Mouse (Mus musculus) spleen, adult 18-20 months (tissue): Measurements from ENCODE around the gene Hoxb1.
A peak's percentile ranks its signal among the peaks of the same experiment; 100 is the strongest.

Experiments used
- DNase-seq, 2 experiments: peaks; one replicate each; pipeline ENCODE4 v3.0.0; 2022; ENCODE audit warnings: mixed read lengths in 2 of 2

The Hoxb1 gene

DNA sequence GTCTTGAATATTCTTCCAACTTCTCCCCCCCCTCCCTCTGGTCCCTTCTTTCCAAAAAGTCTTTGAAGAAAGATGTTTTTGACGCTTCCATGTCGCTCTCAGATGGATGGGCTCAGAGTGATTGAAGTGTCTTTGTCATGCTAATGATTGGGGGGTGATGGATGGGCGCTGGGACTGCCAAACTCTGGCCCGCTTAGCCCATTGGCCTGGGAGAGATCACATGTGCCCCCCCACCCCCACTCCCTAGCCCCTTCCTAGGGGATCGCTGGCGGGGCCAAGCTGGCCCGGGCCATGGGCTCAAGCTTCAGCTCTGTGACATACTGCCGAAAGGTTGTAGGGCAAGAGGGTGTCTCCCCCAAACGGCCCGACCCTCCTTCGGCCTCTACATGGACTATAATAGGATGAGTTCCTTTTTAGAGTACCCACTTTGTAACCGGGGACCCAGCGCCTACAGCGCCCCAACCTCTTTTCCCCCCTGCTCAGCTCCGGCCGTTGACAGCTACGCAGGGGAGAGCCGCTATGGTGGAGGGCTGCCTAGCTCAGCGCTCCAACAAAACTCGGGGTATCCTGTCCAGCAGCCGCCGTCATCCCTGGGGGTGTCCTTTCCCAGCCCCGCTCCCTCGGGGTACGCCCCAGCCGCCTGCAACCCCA, at the start of gene Hoxb1:
Gene Hoxb1 (plus strand): TSS at position 312 of the 651 bp plus-strand sequence.
- DNase-seq: no peak

DNA sequence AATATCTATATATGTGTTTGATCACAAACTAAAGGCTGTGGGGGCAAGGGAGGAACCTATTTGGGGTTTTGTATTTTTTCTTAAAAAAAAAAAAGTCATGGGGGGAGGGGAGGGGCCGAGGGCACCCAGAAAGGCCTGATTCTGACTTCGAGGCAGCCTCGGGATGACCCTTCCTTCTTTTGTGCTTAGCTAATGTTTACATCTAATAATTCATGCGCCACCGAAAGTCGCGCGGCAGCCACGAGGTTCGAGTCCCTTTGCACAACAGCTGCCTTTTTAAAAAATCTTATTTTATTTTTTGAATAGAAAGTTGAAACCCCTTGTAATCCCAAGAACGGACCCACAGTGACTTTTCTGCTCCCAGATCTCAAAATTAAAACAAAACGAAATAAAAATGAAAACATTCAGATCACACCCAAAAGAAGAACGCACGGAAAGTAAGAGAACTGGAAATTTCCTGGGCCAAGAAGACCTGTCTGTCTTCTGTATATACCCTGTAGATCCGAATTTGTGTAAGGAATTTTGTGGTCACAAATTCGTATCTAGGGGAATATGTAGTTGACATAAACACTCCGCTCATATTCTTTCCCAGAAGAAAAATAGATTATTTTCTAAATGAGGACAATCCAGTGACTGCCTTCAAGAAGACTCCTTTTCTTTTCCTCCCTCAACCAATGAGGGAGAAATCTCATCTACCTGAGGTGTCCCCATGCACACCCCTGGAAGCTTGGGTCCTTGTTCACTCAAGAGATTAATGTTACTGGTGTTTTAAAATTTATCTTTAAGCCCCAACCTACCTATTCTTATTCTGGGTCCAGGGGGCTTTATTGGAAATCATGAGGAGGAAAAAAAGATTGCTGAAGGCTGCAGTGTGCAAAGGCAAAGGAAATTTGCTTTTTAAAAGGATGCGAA, 48.6 kb upstream of the Hoxb1 start:
- DNase-seq: no peak

DNA sequence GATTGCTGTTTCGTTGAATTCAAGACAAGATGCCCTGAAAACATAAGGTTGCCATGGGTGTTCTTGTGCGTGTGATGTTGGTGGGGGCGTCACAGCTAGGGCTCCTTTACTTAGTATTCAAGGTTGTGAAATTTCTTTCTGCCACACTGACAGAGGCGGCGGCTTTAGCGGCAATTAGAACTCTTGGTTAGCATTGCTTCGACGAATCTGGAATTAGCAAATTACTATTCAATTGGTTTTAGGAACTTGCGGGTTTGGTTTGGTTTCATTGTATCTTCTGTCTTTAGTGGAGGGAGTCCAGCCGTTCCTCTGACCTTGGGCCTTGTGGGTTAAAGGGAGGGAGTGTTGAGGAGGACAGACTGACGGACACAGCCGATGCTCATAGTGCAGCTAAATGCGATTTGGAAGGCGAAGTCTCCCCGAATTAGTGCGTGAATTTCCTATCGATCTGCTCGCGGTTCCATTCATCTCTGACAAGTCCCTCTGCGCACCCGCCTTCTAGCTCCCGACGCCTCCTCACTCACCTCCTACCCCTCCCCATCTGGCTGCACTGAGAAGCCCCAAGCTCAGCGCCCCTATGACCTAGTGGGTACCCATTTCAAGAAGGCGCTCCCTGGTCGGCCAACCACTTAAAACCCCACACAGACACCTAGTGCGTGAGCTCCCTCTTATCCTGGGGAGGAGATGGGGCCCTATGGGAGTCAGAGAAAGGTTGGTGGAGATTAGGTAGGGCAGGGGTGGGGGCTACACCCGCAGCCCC, 47.8 kb upstream of the Hoxb1 start, which contains the start of gene Hoxb4:
Gene Hoxb4 (plus strand): TSS at position 660 of the 760 bp plus-strand sequence.
- DNase-seq: no peak

DNA sequence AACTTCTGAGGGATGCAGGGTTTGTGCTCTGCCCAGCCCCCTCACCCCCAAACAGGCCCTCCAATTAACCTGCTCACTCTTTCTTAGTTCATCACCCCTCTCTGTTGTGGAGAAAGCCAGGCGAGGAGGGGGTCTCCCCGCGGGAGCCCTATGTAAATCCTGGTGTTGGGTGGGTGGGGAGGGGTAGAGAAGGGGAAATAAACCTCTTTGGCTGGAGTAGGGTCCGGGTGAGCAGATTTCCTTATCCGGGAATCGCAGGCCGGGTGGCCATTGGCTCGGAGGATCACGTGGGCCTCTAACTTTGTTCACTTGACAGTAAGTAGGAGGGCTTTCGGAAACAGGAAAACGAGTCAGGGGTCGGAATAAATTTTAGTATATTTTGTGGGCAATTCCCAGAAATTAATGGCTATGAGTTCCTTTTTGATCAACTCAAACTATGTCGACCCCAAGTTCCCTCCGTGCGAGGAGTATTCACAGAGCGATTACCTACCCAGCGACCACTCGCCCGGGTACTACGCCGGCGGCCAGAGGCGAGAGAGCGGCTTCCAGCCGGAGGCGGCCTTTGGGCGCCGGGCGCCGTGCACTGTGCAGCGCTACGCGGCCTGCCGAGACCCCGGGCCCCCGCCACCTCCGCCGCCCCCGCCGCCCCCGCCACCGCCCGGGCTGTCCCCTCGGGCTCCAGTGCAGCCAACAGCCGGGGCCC, 47.0 kb upstream of the Hoxb1 start:
- DNase-seq: peak; percentile 59 to 60

DNA sequence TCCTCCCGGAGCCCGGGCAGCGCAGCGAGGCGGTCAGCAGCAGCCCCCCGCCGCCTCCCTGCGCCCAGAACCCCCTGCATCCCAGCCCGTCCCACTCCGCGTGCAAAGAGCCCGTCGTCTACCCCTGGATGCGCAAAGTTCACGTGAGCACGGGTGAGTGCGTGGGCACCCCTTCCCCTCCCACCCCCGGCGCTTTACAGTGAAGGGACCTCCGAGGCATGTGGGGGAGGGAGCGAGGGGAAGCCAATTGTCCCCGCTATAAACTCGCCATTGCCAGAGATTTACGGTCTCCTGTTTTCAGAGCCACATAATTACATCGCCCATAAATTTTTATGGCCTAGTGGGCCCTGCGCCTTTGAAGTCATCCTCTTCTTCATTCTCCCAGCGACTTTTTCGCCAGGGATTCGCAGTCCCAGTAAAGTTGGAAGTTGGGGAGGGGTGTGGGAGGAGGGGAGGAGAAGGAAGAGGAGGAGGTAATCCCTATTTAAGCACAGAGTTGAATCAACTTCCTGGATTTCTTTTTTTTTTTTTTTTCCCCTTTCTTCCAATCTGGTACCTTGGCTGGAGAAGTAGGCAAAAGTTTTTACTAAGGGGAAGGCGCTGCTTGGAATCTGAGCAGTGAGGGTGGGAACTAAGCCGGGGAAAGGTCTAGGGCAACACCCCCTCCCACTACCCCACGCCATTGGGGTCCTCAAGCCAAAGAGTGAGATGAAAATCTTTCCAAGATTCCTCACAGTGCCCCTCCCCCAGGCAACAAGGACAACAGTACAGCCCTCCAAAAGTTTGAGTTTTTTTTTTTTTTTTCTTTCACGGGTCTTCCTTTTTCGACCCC, 46.3 kb upstream of the Hoxb1 start:
- DNase-seq: no peak

DNA sequence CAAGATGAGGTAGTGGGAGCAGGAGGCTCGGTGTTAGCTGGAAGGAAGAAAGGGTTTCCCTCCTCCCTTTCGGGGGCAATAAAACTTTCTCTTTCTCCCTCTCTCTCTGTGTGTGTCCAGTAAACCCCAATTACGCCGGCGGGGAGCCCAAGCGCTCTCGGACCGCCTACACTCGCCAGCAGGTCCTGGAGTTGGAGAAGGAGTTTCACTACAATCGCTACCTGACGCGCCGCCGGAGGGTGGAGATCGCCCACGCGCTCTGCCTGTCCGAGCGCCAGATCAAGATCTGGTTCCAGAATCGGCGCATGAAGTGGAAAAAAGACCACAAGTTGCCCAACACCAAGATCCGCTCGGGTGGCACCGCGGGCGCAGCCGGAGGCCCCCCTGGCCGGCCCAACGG, 45.6 kb upstream of the Hoxb1 start:
- DNase-seq: no peak

DNA sequence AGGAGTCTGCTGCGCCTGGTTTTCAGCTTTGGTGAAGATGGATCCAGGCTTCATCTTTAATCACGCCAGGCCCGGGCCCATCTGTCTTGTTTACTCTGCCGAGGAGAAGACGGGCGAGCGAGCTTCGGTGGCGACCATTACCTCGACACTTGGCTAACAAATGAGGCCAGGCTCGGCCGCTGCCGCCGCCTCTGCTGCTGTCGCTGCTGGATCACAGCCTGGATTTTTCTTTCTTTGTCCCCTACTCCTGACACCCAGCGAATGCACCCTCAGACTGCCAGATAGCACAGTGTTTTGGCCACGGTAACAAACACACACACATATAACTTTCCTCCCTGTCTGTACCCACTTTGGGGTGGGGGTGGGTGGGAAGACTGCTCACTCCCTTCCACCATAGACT, 44.9 kb upstream of the Hoxb1 start:
- no peak for DNase-seq

DNA sequence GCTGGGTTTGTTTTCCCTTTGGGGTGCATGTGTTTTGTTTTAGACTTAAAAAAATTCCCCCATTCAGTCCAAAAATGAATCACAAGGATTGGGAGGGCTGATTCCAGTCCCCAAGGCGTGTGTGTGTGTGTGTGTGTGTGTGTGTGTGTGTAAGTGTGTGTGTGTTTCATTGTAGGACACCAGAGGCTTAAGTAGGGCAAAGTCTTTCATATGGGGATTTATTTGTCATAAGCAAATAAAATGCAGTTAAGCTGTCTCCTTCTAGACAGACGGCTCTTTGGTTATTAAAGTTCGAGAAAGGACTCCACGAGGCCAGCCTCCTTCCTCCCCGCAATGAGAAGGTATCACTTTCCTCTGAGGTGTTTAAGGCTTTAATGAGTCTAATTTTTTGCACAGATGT, 43.7 kb upstream of the Hoxb1 start:
- no peak for DNase-seq

DNA sequence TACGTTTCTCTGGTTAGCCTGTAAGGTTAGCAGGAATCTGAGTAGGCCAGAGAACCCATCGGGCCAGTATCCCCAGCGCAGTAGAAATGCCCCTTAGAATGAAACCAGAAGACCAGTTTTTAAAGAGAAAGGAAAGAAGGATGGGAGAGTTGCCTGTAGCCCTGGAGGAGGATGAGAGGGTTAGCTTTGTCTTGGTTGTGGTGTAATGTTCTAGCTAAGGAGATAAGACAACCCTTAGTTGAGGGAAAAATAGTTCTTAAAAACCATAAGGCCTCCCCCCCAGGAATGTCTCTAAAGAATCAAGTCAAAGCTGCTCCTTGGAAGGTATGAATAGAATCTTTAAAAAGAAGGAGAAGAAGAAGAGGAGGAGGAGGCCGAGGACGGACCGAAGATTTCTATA, 42.8 kb upstream of the Hoxb1 start:
- DNase-seq: no peak

DNA sequence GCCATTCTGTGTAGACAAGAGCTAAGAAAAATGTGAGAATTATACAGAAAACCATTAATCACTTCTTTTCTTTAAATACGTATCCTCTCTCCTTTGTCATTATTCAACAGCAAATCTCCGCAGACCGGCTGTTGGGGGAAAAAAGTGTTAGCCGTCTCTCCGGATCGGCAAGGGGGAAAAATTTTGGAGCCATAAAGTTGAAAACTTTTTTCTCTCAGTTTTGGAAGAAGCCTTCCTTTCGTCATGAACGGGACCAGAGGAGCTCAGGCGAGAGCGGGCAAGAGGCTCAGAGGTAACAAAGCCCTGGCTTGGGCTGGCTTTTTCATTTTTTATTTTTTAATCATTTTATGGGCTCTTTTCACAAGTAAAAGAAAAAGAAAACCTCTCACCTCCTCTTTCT, 42.4 kb upstream of the Hoxb1 start, which contains the start of gene Hoxb3:
Gene Hoxb3 (plus strand): TSS at position 173 of the 400 bp plus-strand sequence.
- no peak for DNase-seq

DNA sequence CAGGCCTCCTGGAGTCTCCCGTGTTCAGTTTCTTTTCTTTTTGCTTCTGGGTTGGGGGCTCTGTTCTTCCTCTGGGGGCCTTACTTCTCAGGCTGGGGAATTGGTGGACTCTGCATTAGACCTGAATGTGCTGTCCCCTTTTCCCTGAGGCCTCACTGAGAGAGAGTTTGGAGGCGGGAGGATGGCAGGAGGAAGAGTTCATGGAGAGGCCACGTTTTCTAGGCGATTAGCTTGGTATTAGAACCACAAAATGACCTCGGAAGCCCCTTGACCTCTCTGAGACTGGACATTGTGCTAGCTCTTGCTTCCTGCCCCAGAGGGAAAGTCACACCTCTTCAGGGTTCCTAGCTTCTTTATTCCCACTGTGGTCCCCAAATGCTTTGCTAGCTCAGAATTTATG, 41.4 kb upstream of the Hoxb1 start:
- no peak for DNase-seq

DNA sequence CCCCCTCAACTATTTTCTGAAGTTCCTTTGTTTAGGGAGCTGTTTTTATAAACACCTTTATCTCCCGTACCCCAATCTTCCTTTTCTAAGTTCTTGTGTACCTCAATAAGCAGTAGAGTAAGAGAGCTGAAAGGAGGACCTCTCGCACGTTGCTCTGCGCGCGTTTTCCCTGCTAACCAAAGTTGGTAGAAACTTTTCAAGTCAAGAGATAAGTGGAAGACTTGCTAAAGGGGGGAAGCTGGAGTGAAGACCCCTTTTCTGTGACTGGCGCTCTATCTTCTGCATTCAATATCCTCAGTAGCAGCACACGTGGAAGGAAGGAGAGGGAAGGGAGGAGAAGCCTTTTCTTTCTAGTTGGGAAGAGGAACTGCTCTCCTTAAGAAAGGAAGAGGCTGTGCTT, 40.6 kb upstream of the Hoxb1 start:
- no peak for DNase-seq

DNA sequence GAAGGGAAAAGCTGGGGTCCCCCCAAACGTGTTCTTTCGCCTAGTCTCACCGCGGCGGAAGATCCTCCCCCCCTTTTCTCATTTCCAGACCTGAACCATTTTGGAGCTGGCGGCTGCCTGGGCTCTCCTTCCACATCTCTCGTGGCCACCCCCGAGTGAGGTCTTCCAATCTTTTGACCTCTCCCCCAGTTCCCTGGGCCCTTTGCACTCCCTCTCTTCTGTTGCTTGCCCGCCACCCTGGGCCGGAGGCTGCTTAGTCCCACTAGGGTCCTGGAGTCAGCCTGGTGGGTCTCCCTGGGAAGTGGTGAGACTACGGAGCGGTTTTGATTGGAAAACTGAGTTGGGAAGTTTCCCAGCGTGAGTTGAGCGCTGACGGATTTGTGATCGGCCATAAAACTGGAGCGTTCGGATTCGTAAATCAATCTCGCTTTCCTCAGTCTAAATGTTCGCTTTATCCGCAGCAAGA, 39.8 kb upstream of the Hoxb1 start:
- no peak for DNase-seq

DNA sequence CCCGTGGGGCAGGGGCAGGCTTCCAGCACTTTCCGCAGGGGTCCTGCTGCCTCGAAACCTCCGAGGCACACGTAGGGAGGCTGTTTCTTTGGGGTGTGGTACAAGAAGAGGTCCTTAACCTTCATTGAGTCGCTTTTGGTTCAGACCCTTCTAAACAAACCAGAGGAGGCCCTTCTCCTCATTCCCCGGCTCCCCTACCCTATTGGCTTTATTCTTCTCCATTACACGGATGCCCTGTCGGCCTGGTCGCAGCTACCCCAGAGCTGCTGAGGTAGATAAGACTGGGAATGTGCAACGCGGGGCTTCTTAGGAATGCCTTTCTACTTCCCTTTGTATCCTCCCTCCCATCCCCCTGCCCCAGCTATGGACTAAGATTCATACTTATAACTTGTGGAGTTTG, 38.8 kb upstream of the Hoxb1 start:
- no peak for DNase-seq

DNA sequence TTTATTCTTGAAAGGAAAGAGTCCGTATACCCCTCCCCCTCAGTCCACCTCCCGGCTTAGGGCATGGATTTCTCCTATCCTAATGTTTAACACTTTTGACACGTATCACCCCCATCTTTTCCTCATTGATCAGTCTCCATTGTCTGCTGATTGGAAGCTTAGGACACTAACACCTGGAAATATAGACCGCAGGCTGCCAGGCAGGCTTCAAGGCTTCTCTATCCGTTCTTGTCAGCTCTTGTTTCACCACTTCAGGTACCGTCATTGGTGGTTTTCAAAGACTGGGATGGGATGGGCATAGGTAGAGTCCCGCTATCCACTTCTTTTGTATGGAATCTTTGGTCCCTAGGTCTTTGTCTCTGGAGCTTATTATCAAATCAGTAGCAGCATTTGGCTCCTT, 38.4 kb upstream of the Hoxb1 start:
- DNase-seq: no peak

DNA sequence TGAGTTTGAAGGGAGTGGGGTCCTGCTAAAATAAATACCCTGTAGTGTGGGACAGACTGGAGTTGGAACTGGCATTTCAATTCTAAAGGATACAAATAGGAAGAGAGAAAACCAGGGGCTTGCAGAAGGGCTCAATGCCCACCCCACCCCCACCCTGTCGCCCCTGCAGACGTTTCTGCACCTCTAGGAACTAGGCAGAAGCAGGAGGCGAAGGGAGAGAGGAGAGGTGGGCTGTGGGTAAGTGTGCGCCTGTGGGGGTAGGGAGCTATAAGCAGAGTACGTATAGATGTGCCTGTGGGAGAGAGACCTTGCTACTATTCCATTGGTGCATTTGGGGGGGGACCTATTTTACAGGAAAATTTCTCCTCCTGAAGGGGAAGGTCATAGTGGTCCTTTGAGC, 37.8 kb upstream of the Hoxb1 start:
- no peak for DNase-seq

DNA sequence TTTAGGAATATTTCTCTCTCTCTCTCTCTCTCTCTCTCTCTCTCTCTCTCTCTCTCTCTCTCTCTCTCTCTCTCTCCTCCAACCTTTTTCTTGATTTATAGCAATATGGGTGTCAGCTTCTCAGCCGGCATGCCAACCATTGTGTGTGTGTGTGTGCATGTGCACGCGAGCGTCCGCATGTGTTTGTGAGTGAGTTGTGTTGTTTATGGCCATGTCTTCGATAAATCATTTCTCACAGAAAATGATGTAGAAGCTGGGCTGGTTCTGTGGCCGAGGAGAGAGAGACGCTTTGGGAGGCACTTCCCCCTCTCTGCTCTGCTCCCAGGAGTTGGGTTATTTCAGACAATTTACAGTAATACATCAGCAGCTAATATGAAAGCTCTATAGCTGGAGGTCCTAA, 36.9 kb upstream of the Hoxb1 start:
- no peak for DNase-seq

DNA sequence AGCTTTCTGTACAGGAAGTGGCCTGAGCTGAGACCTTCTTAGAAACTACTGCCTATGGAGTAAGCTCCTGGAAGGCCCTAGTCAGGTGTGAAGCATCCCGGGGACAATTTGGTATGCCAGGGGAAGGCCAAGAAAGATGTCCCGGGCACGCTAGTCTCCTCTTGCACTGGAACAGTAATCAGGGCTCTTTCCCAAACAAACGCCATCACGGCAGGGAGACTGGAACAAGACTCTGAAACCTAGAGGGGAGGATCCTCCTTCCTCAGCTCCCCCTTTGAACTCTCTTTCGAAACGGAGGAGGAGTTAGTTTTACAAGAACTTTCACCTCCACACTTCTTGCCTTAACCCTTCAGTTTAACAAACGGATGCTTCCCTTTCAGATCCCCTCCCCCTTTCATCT, 33.4 kb upstream of the Hoxb1 start:
- no peak for DNase-seq

DNA sequence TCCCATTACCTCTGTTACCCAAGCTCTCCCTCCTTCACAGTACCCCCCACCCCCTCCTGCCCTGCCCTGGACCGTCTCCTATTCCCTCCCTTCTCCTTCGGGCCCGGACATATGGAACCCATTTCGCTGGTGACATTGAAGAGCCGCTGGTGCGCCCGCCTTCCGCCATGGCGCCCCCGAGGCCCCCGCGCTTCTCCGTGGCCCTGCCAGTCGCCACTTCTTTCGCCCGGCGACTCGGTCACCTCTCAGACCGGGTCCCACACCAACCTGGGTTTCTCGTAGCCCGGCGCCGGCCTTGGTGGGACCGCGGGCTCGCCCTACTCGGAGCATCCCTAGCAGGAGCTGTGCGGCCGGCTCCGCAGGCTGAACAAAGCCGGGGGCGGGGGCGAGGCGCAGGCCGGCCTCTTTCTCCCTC, 32.9 kb upstream of the Hoxb1 start:
- DNase-seq: no peak

DNA sequence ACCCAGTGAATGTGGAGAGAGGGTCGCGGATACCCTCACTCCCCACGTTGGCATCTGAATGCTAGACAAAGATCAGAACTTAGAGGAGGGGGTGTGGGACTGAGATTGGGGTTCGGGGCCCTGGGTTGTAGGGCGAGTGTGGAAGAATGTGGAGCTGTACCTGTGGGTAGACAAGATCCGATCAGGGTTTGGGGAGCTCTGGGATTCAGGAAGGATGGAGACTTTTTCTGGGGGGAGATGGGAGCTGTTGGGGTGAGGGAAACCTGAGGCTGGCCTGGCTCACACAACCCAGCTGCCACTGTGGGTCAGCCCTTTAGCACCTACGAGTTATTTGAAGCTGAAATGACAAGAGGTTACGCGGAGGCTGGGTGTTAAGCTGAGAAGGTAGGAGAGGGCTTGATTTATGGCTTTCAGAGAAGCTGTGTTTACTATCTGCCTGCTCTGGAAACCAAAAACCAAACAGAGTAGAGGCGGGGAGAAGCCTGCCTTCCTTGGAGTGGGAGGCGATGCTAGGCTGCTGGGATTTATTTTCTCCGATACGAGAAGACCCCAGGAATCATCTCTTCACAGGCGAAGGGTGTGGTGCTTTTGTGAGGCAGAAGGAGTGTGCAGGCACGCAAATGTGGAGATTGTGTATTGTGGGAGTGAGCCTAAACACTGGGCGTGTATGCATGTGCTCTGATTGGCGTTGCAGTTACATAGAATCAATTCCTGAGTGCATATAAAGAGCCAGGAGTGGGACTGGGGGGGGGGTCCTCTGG, 32.1 kb upstream of the Hoxb1 start:
- DNase-seq: no peak

DNA sequence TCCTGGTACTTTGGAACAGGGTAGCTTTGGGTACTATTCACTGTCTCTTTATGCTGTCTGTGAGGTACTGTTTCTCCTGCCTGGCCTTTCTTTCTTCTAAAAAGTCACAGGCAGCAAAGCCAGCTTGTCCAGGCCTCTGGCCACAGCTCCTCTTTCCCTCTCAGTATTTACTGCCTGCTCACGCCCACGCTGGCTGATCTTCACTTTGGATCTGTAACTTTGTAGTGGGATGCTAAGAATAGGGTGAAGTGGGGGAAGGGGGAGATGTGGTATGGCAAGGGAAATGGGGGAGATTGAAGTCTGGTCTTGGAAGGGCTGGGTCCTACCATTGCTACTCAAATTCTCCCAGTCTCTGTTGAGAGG, 31.6 kb upstream of the Hoxb1 start:
- no peak for DNase-seq
